Mouse (Mus musculus) CH12.LX (cell line): ENCODE data around the gene Msi2.

Experiments used
- CHD2 ChIP-seq: IDR thresholded peaks from 2 replicates; pipeline ENCODE4 v1.6.1; 2011; ENCODE audit warnings: low read length, improper control_type of control experiment
- CTCF ChIP-seq, 2 experiments: IDR thresholded peaks in 1 of 2; conservative IDR thresholded peaks in 1 of 2; 2 replicates each; pipeline ENCODE4 v1.5.1; 2011 to 2012; ENCODE audit warnings: low read depth in 2 of 2, low read length in 2 of 2, improper control_type of control experiment in 1 of 2, inconsistent platforms in 1 of 2, mild to moderate bottlenecking in 1 of 2, moderate library complexity in 1 of 2
- E2F4 ChIP-seq: IDR thresholded peaks from 2 replicates; pipeline ENCODE4 v1.6.1; 2011; ENCODE audit warnings: low read depth, low read length, improper control_type of control experiment; ENCODE audit not compliant: insufficient replicate concordance
- EP300 ChIP-seq: IDR thresholded peaks from 2 replicates; pipeline ENCODE4 v1.6.1; 2011; ENCODE audit warnings: low read length, improper control_type of control experiment
- ETS1 ChIP-seq: conservative IDR thresholded peaks from 2 replicates; pipeline ENCODE4 v1.6.1; 2012; ENCODE audit warnings: low read depth, mild to moderate bottlenecking, inconsistent platforms, low read length, improper control_type of control experiment, moderate library complexity
- HCFC1 ChIP-seq: IDR thresholded peaks from 2 replicates; pipeline ENCODE4 v1.6.1; 2012; ENCODE audit warnings: low read depth, mild to moderate bottlenecking, inconsistent platforms, low read length, improper control_type of control experiment
- JUND ChIP-seq: conservative IDR thresholded peaks from 2 replicates; pipeline ENCODE4 v1.6.1; 2011; ENCODE audit warnings: low read depth, low read length, improper control_type of control experiment
- KAT2A ChIP-seq: IDR thresholded peaks from 2 replicates; pipeline ENCODE4 v1.6.1; 2012; ENCODE audit warnings: low read length, improper control_type of control experiment, inconsistent platforms; ENCODE audit not compliant: insufficient replicate concordance
- MAFK ChIP-seq: IDR thresholded peaks from 2 replicates; pipeline ENCODE4 v1.6.1; 2011; ENCODE audit warnings: low read length, improper control_type of control experiment; ENCODE audit not compliant: insufficient replicate concordance
- POLR2A ChIP-seq: IDR thresholded peaks from 2 replicates; pipeline ENCODE4 v1.6.1; 2011; ENCODE audit warnings: low read depth, mild to moderate bottlenecking, improper control_type of control experiment, low read length
- SMC3 ChIP-seq: IDR thresholded peaks from 2 replicates; pipeline ENCODE4 v1.6.1; 2011; ENCODE audit warnings: low read depth, low read length, improper control_type of control experiment
- UBTF ChIP-seq: IDR thresholded peaks from 2 replicates; pipeline ENCODE4 v1.6.1; 2012; ENCODE audit warnings: low read depth, mild to moderate bottlenecking, inconsistent platforms, low read length, improper control_type of control experiment, moderate library complexity
- USF1 ChIP-seq: IDR thresholded peaks from 2 replicates; pipeline ENCODE4 v1.6.1; 2014; ENCODE audit warnings: low read depth, mild to moderate bottlenecking, inconsistent platforms, low read length, improper control_type of control experiment
- ZC3H11A ChIP-seq: IDR thresholded peaks from 2 replicates; pipeline ENCODE4 v1.6.1; 2012; ENCODE audit warnings: low read depth, mild to moderate bottlenecking, inconsistent platforms, low read length, improper control_type of control experiment

- TF ChIP-seq USF1 (no peak), E2F4 (no peak), POLR2A (no peak), CTCF (conservative IDR thresholded peaks at IDR 0.05 in 1 of 2, IDR thresholded peaks at IDR 0.05 in 1 of 2; ENCODE audit: low read depth in 2 of 2, low read length in 2 of 2) (no peak), MAFK (no peak), HCFC1 (no peak), KAT2A (no peak), JUND (no peak), ETS1 (no peak), EP300 (no peak), UBTF (no peak), SMC3 (no peak), ZC3H11A (no peak), CHD2 (no peak)
Measured at GRCm38 (mm10) chr11:88399028-88399427, 319.3 kb downstream of the Msi2 start.
